Mouse (Mus musculus) Muller cell, postnatal 12 days (primary cell): ENCODE results near the gene Fbxo45.
"Not testable (repeated sequence)": the region's sequence is repeated elsewhere in the genome, so short reads cannot be mapped to it uniquely, and the experiment has no call there.

ENCODE experiments used
- DNase-seq: peaks from one replicate; pipeline ENCODE4 v3.0.0-alpha.2; 2015; ENCODE audit errors: inconsistent ontology term

Gene Fbxo45

DNA sequence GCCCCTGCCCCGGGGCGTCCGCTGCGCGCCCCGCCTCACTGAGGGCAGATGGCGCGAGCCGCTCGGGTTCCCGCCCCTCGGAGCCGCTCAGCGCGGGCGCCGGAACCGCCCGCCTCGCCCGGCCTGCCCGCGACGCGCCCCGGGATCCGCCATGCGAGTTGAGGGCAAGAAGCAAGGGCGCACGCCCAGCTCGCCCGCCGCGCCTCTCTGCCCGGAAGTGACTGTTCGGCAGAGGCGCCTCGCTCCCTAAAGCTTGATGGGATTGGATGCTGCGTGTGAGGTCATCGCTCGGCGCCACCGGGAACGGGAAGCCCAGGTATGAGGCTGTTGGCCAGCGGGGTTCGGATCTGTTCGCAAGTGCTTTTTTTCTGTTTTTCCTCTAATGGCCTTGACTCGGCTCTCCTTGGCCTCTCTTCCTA lies at the start of gene Fbxo45, which contains the start of gene Wdr53:
TSS of gene Fbxo45 (minus strand) at position 207 of the 419 bp plus-strand sequence.
TSS of gene Wdr53 (plus strand) at position 276 of the 419 bp plus-strand sequence.
- peak; percentile 98 for DNase-seq

DNA sequence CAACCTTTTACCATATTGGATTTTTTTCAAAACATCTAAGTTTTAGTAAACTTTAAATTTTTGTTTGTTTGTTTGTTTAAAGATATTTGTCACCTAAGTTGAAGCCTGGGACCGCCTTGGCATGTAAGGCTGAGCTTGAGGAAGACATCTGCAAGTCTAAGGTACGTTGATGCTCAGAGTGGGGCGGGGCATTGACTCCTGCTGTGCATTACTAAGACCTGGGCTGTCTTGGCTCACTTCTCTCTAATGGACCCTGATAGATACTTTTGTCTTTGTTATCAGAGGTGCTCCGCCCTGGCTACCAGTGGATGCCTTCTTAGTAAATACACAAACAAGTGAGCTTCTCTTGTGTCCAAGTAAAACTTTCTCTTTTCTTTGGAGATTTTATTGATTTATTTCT lies 44.9 kb upstream of the Fbxo45 start:
- no peak for DNase-seq

- no peak for DNase-seq
Measured at GRCm38 (mm10) chr16:32282608-32283007, 35.6 kb upstream of the Fbxo45 start.

GRCm38 (mm10) chr16:32280211-32280610 lies 33.3 kb upstream of the Fbxo45 start:
- no peak for DNase-seq

- DNase-seq: no peak
Measured at GRCm38 (mm10) chr16:32278396-32278795, 31.4 kb upstream of the Fbxo45 start.

GRCm38 (mm10) chr16:32277308-32278256 lies 30.6 kb upstream of the Fbxo45 start, which contains the start of gene Rnf168:
TSS of gene Rnf168 (plus strand) at chr16:32277459.
- peak; percentile 91 for DNase-seq

DNA sequence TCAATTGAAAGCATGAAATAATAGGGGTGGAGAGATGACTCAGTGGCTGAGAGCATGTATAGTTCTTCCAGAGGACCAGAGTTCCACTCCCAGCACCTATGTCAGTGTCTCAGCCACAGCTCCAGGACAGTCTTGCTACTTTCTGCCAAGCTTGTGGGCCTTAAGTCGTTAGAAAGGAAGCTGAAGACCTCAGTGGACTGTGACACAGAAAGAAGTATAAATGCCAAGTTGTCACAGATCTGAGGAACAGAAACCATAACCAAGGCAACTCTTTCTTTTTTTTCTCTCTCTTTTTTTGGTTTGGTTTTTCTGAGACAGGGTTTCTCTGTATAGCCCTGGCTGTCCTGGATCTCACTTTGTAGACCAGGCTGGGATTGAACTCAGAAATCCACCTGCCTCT lies 28.9 kb upstream of the Fbxo45 start:
- no peak for DNase-seq

DNA sequence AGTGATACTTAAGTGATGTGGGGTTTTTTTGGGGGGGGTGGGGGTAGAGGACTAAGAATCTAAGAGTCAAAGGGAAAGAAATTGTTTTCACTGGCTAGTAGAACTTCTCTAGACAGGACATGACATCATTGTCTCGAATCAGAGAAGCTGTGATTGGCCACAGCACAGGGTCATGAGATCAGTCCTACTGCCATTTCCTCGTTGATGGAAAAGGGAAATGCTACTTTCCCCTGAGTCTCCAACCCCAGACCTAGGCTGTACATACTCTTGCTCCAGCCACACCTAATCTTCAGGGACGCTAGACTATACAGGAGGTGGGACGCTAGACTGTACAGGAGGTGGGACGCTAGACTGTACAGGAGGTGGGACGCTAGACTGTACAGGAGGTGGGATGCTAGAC lies 28.1 kb upstream of the Fbxo45 start:
- no peak for DNase-seq

GRCm38 (mm10) chr16:32273338-32273737 lies 26.4 kb upstream of the Fbxo45 start:
- DNase-seq: no peak

- no peak for DNase-seq
Measured at GRCm38 (mm10) chr16:32271291-32271690, 24.3 kb upstream of the Fbxo45 start, which contains the start of gene Smco1. TSS of gene Smco1 (plus strand) at chr16:32271468.

GRCm38 (mm10) chr16:32264225-32264624 lies 17.3 kb upstream of the Fbxo45 start:
- DNase-seq: not testable (repeated sequence)

DNA sequence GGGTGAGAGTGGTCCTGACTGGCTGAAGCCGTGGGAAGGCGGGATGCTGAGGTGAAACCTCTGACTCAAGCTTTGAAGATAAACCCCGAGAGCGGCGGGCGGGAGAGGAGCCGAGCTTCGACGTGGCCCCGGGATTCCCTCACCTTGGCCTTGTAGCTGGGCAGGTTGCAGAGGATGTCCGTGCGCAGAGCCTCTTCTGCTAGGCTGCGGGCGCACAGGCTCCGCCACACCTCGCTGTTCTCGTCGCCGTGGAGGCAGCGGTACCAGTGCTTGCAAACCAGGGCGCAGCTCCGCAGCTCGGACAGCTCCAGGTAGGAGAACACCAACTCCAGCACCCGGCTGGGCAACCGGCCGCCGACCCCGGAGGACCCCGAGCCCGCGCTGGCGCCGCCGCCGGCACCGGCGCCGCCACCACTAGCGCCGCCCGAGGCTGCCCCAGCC lies 587 bp downstream of the Fbxo45 start:
- peak; percentile 45 for DNase-seq

DNA sequence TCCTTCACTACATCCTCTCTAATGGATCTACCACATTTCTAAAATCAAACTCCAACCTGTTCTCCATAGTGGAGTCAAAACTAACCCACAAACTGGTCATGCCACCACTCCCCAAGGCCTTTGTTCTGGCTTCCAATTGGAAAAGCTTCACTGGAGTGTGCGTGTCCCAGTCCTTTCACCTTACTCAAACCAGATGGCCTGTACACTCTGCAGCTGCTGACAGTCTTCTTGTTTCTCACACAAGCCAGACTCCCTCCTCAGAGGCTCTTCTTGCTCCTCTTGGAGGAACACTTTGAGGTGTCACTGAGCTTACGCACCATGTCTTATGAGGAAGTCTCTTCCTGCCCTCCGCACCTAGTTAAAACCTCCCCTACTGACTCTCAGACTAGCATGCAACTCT lies 3.1 kb downstream of the Fbxo45 start:
- DNase-seq: no peak

DNA sequence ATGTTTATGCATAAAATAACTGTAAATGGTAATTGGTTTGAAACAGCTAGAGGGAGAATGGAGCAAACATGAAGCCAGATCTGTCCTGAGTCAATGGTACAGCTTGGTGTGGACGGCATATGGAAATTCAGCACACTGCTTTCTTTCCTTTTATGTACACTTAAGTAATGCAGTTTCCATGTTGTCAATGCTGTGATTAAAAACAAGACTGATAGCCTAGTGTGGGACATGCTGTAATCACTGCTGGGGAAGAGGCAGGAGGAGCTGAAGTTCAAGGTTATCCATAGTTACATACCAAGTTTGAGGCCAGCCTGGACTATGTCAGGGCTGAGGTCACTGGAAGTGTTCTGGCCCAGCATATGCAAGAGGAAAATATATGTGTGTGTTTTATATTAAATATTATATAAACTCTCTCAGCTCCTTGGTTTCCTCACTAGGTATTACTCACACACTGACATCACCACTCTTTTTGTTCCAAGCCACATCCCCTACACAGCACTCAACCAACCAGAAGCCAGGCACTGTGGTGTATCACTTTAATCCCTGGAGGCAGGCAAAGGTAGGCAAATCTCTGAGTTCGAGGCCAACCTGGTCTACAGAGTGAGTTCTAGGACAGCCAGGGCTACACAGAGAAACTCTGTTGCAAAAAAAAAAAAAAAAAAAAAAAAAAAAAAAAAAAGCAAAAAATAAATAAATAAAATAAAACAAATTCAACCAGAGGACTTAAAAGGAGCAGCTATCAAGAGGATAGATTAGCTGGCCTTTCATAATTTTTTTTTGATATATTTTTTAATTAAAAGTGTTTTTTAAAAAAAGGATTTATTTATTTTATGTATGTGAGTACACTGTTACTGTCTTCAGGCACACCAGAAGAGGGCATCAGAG lies 7.3 kb downstream of the Fbxo45 start:
- DNase-seq: no peak

DNA sequence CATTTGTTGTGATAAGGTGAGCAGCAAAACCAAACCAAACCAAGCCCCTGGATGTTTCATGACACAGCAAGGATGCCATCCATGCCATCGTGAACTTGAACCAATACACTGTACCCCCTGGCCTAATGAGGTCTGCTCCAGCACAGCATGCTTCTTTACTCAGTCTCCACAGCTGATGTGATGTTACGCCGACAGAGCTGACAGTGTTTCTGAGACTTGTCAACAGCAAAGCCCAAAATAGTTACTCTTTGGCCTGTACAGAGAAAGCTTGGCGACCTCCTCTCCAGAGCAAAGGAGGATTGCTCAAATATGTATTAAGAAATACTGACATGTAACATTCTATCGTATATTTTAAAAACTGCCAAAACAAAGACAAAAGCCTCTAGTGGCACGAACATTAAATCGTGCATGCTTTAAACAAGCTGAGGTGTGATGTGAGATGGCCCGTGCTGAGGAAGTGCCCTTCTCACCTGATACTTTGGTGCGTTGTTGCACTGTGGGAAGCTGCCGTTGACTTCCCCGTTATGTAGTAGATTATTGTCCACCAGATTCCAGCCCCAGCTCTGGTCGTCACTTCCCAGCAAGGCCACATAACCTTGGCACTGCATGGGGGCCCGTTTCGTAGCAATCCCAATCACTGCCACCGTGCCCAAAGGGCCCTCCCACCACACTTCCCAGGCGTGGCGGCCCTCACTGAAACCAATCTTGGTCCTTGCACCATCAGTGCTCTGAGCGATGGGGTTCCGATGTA lies 8.9 kb downstream of the Fbxo45 start:
- no peak for DNase-seq

- not testable (repeated sequence) for DNase-seq
Measured at GRCm38 (mm10) chr16:32232050-32232449, 14.9 kb downstream of the Fbxo45 start.

DNA sequence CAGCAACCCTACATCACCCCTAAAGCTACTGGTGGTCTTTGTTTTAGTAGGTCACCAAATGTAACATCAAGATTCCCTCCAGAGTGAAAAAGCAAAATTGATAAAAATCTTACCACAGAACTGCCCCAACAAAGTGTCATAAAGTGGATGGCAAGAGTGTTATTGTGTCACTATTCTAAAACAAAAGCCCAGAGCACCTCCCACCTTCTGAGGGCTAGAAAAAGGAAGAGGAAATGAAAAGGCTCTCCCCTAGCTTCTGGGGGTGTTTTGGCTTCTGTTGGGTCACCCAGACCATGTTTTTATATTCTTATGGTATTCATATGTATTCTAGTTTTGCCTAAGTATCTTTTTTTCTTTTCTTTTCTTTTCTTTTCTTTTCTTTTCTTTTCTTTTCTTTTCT lies 24.6 kb downstream of the Fbxo45 start:
- no peak for DNase-seq

DNA sequence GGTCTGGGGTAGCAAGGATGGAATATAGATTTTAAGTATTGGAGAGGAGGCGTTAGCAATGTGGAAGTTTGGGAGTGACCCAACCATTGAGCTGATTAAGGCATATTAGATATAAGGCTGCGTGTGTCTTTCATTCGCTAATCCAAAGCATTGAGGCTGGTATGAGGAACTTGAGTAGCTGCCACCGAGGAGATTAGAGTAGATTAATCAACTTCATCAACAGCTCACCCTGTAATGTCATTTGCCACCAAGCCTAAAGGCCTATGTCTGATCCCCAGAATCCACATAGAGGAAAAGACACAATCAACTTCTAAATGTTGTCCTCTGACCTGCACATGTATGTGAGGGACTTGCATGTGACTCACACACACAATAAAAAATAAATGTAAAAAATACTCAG lies 25.2 kb downstream of the Fbxo45 start:
- DNase-seq: no peak

- no peak for DNase-seq
Measured at GRCm38 (mm10) chr16:32214804-32215576, 32.0 kb downstream of the Fbxo45 start.

DNA sequence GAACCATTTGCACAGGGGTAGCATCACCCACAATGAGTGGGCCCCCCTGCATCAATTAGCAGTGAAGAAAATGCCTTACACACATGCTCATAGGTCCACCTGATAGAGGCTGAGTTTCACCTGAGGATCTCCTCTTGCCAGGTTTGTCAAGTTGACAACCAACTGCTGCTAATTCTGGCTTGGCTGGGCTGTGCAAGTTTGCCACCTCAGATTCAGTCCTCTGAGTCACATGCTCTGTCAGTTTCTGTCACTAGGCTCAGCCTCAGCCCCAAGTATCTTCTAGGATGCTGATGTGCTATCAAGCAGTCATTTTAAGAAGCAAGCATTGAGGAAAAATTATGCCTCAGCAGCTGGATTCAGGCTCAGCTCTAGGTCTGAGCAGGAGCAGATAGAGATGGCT lies 32.8 kb downstream of the Fbxo45 start:
- no peak for DNase-seq

GRCm38 (mm10) chr16:32204902-32205301 lies 42.1 kb downstream of the Fbxo45 start:
- DNase-seq: no peak
